Mouse (Mus musculus): ENCODE data around the gene Hes7. TPM values are rescaled to one million over a fixed set of nuclear protein-coding genes. Genes with fewer than 3 reads are reported as not detected.

Hes7 gene
- total RNA-seq, 2 experiments from 2014 or later: 0.18 to 0.36 TPM

DNA sequence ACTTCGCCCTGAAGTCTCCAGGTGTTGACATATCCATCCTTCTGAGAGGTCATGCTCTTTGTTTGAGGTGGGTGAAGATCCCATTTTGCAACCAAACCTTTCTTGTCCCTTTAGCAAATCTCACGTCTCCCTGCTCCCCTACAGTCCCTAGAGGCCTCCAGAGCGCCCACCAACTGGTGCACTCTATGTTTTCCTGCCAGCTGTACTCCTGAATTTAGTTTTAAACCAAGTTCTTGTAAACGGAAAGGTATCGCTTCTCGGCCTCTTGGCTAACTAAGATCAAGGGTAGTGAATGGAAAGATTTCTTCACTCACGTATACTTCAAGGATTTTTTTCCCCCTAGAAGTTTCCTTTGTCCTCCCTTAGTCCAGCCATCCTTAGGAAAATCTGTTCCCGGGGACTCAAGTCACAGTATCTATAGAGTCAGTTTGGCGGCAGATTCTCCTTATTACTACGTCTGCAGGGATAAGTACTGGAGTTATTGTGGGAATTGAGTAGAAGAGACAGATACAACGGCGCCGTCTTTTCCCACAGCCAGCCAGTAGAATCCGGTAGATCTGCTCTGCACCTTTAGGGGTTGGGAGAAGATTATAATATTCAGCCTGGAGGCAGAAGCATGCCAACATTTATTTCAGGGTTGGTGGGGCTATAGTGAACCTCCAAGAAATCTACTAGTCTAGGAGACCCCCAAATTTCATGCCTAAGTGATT, 603 bp upstream of the Hes7 start:
- no peak for DNase-seq

DNA sequence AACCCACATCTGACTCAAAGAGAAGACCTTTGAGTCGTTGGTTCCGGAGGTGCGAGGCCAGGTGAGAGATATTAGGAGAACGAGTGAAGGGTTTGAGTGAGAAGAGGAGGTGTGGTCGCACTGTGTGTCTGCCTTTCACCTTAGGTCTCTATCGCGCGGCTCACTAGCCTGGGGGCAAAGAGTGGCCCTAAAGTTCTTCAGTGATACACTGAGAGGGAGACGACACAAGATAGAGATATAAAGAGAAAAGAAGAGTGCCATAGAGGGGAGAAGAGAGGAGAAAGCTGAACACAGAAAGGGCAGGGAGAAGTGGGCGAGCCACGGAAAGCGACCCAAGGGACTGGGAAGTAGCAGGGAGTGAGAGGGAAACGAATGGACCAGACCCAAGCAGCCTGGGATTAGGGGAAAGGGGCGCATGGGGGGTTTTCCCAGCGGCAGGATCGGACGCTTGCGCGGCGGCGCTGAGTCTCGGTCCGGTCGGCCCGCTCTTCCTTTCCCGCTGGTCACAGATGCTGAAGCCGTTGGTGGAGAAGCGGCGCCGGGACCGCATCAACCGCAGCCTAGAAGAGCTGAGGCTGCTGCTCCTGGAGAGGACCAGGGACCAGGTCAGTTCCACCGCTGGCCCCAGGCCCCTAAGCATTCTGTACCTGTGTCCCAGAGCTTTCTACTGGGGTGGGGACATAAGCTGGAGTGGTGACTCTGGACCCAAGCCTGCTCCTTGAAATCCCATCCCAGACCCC, 967 bp downstream of the Hes7 start:
- DNase-seq: peak; percentile 61

DNA sequence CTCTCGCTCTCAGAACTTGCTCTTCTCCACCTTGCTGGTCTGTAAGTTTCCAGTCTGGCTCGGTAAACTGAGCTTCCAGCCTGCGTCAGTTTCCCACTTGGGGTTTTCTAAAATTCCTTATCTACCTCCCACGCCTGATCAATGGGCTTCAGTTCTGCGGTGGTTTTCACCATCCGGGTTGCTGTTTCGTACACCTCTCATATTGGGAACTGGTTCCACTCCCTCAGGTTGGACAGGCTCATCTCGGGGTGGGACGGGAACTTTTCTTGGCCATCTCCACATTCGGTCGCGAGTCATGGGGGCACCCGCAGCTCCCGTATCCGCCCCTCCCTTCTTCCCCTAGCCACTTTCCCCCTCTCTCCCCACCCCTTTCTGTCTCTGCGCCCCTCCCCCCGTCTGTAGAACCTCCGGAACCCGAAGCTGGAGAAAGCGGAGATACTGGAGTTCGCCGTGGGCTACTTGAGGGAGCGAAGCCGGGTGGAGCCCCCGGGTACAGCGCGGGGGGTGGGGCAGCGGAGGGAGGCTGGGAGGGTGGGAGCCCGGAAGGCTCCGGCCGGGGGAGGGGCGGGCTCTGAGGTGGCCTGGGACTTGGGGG, 1.6 kb downstream of the Hes7 start:
- no peak for DNase-seq

DNA sequence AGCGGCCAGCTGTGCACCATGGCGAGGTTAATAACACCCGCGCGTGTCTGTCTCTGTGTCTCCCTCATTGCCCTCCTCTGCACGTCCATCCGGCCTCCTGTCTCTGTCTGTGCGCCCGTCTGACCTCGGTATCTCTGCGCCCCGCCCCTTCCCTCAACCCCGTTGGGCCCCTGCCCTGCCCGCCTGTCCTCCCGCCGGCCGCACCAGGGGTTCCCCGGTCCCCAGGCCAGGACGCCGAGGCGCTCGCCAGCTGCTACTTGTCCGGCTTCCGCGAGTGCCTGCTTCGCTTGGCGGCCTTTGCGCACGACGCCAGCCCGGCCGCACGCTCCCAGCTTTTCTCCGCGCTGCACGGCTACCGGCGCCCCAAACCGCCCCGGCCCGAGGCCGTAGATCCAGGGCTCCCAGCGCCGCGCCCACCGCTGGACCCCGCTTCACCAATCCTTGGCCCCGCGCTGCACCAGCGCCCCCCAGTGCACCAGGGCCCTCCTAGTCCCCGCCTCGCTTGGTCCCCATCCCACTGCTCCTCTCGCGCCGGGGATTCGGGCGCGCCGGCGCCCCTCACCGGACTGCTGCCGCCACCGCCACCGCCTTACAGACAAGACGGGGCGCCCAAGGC, 2.2 kb downstream of the Hes7 start, which contains the start of gene 9130213A22Rik:
TSS of gene 9130213A22Rik (minus strand) at position 254 of the 616 bp plus-strand sequence.
- peak; percentile 92 for DNase-seq

- peak; percentile 93 for DNase-seq
These were observed 3.0 kb downstream of the Hes7 start for GRCm38 (mm10) chr11:69123056-69123692.

- DNase-seq: peak; percentile 92
These were observed 3.7 kb downstream of the Hes7 start for GRCm38 (mm10) chr11:69123693-69124497.

GRCm38 (mm10) chr11:69124498-69124847, 4.3 kb downstream of the Hes7 start:
- DNase-seq: peak; percentile 80

- DNase-seq: peak; percentile 84
These were observed 5.0 kb downstream of the Hes7 start for GRCm38 (mm10) chr11:69125041-69125851.

GRCm38 (mm10) chr11:69125852-69125918, 5.5 kb downstream of the Hes7 start, which contains the start of gene Aloxe3:
TSS of gene Aloxe3 (plus strand) at chr11:69125896.
- DNase-seq: no peak

DNA sequence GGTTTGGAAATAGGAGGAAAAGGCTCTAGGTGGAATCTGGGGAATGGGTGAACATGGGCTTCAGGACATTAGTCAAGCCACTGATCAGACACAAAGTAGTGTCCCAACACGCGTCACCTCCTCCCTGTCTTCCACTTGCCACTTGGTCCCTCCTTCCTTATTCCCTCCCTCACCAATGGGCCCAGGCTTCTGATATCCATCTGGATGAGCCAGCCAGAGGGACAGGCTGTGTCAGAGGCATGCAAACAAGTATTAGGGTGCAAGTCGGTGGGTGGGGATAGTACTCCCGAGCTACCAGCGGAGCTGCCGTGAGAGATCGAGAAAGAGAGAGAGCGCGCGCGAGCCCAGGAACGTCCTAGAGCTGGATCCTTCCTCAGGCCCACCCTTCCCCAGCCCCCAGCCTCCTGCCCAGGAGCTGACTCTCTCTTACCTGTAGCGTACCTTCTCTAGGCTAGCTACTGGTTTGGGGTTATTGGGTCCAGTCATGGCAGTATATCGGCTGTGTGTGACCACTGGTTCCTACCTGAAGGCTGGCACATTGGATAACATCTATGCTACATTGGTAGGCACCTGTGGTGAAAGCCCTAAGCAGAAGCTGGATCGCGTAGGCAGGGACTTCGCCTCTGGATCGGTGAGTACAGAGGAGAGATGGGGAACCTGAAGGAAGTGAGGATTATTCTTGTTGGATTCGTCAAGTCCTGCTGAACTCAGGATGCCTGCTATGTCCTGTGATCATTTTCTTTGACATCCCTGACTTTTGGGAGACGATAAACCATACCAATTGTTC, 5.9 kb downstream of the Hes7 start:
- DNase-seq: peak; percentile 31

GRCm38 (mm10) chr11:69126706-69127095, 6.5 kb downstream of the Hes7 start:
- no peak for DNase-seq

- no peak for DNase-seq
These were observed 8.4 kb downstream of the Hes7 start for GRCm38 (mm10) chr11:69128426-69129122.

GRCm38 (mm10) chr11:69133566-69133922, 13.3 kb downstream of the Hes7 start:
- DNase-seq: no peak

GRCm38 (mm10) chr11:69133923-69134621, 13.9 kb downstream of the Hes7 start:
- peak; percentile 74 for DNase-seq

DNA sequence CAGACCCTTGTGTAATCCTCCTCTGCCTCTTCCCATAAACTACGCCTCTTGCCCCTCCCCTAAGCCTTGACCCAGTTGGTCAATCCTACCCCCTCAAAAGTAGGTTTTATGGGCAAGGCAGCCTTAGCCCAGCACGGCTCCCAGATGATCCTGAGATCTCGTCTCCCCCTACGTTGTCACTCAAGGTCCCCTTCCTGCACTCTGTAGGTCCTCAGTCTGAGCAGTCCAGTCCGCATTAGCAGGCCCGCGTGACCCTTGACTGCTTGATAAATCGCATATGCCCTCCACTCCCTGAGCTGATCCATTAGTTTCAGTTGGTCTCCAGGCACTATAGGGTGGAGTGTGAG, 14.4 kb downstream of the Hes7 start:
- no peak for DNase-seq

GRCm38 (mm10) chr11:69135361-69135760, 15.2 kb downstream of the Hes7 start:
- DNase-seq: no peak

GRCm38 (mm10) chr11:69147546-69147945, 27.3 kb downstream of the Hes7 start:
- peak; percentile 35 for DNase-seq

- DNase-seq: peak; percentile 45
These were observed 28.3 kb downstream of the Hes7 start for GRCm38 (mm10) chr11:69148451-69148960.

DNA sequence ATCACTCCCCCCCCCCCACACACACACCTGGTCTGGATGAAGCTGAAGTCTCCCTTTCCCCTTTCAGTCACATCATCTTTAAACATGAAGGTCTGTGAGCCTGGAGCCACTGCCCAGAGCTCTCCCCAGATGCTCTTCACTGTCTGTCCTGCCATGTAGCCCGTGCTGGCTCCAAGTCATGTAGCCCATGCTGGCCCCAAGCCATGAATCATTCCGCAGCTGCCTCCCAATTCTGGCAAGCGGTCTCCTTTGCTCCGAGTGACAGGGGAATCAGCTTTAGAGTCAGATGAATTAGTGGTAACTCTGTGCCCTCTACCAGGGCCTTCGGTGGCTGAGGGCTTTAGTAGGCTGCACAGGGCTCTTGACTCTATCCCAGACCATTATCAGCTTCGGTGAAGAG, 29.5 kb downstream of the Hes7 start:
- no peak for DNase-seq
